Mouse (Mus musculus): ENCODE measurements around the gene Synpo2. TPM values are rescaled to one million over a fixed set of nuclear protein-coding genes. Genes with fewer than 3 reads are reported as not detected.

Synpo2 gene
- polyA plus RNA-seq, 1 experiment from 2014 or later, result 2.2 TPM

DNA sequence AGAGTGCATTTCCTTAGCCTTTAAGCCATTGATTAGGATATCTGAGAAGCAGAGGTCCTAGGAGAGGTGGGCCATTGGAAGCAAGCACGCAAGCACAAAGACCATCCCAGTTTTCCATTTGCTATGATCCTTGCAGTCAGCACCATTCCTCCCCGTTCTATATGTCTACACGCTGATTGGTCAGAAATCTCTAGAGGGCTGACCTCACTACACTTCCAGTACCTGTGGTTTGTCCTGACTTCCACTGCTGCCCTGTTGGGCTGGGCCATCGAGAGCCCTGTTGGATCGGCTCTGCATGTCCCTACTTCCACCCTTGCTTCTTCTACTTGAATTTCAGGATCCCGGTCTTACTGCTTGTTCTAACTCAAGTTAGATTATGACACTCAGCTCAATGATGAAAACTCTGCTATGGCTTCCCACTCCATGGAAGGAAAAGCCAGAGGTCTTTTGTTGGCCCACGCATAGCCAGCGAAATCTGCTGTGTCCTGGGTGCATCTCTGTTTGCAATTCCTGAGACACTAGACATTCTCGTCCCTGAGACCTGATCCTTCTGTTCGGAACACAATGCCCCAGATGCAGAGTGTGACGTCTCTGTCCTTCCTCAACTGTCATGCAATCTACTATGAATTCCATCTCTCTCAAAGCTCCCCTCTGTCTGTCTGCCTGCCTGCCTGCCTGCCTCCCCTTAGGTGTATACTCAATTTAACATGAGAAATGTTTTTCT is 146.5 kb downstream of the Synpo2 start:
- H3K4me3 ChIP-seq (ENCODE audit: low read depth, low read length), result no peak overlapping the region
- H3K27ac ChIP-seq (ENCODE audit: low read depth, low read length), result no peak overlapping the region
- H3K27me3 ChIP-seq (ENCODE audit: control insufficient read depth, insufficient read depth, low read length), result no peaks in the 10 kb centered on the region
- no peak overlapping the region for H3K9ac ChIP-seq (ENCODE audit: low read length)
- H3K4me1 ChIP-seq (ENCODE audit: control insufficient read depth, insufficient read depth, low read length), result no peaks in the 10 kb centered on the region
- no peak overlapping the region for H3K4me2 ChIP-seq (ENCODE audit: low read depth)
- no peaks in the 10 kb centered on the region for H3K36me3 ChIP-seq (ENCODE audit: control insufficient read depth, insufficient read depth, low read length)
- ATAC-seq (ENCODE audit: insufficient read depth, low FRiP score, low TSS enrichment), result no peak
- no peak for DNase-seq (ENCODE audit: low spot score)
- 85% methylated on average over 11 of the region's 11 CpGs for WGBS
- H3K9me3 ChIP-seq (ENCODE audit: control insufficient read depth, low read length), result no peaks in the 10 kb centered on the region

DNA sequence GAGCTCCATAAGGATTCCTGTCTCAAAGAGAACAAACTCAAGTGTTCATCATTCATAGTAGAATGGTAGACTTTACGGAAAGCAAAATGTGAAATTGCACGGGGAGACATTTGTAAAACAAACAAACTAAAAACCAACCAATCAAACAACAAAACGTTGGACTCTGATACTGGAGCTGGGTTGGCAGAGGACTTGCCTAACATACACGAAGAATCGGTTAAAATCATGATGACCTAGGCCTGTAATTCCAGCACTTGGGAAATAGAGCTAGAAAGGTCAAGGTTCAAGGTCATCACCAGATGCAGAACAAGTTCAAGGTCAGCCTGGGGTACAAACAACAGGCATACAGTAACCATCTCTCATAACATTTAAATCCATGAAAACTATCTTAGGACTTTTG is 147.7 kb downstream of the Synpo2 start:
- Histone ChIP-seq H3K27me3 (ENCODE audit: control insufficient read depth, insufficient read depth, low read length) (no peaks in the 10 kb centered on the region), H3K4me2 (ENCODE audit: low read depth) (no peak overlapping the region), H3K4me3 (ENCODE audit: low read depth, low read length) (no peak overlapping the region), H3K9me3 (ENCODE audit: control insufficient read depth, low read length) (no peaks in the 10 kb centered on the region), H3K9ac (ENCODE audit: low read length) (no peak overlapping the region), H3K36me3 (ENCODE audit: control insufficient read depth, insufficient read depth, low read length) (no peaks in the 10 kb centered on the region), H3K4me1 (ENCODE audit: control insufficient read depth, insufficient read depth, low read length) (no peaks in the 10 kb centered on the region), H3K27ac (ENCODE audit: low read depth, low read length) (no peak overlapping the region)
- no peak for DNase-seq (ENCODE audit: low spot score)
- ATAC-seq (ENCODE audit: insufficient read depth, low FRiP score, low TSS enrichment), result no peak
- 89% methylated on average over 5 of the region's 5 CpGs for WGBS

DNA sequence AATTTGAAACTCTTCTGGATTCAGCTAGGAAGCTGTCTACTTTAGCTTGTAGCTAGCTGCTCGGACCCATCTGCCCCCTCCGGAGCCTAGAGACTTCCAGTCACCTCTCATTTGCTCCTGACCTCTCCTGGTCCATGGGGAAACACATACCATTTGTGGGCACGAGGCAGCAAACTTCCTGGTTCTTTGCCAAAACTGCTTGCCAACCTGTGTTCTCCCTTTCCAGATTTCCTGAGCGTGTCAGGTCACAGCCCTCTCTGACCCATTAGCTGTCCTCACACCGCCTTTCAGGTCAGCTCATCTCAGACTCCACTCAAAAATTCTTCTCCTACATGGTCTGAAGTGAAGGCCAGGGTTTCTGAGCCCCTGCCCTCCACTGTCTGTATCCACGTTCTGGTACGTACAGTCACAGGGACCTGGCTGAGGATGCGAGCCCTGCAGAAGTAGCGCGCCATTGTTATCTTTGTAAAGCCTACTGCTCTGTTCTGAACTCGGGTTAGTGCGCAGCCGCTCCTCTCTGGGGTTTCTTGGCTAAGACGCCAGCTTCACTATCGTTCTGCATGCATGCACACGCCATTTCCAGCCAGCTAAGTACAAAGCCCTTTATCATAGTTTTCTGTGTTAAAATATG is 150.0 kb downstream of the Synpo2 start:
- no peak for ATAC-seq (ENCODE audit: insufficient read depth, low FRiP score, low TSS enrichment)

DNA sequence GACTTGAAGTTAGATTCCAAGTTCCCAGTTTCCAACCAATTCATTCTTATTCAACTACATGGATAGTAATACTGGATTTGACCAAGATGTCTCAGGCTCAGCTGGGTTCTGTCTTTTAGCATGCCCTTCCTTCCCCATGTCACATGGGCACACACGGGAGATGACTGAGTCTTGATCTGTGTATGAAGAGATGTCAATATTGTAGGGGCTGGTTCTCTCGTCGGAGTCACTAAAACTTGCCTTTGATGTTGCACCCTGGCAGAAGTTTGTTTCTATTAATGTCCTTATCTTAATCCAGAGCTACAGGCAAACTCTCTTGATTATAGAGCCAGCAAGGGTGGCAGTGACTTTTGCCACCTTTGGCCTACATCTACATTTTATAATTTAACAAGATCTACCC is 154.3 kb downstream of the Synpo2 start:
- WGBS, result 91% methylated on average over 3 of the region's 3 CpGs
- no peak for ATAC-seq (ENCODE audit: insufficient read depth, low FRiP score, low TSS enrichment)
- H3K27me3 ChIP-seq (ENCODE audit: control insufficient read depth, insufficient read depth, low read length), result no peaks in the 10 kb centered on the region

More for the DNA sequence above, 150.0 kb downstream of the Synpo2 start:
- no peaks in the 10 kb centered on the region for H3K27me3 ChIP-seq (ENCODE audit: control insufficient read depth, insufficient read depth, low read length)
- no peak for DNase-seq (ENCODE audit: low spot score)
- no peak overlapping the region for H3K4me2 ChIP-seq (ENCODE audit: low read depth)
- no peak overlapping the region for H3K4me3 ChIP-seq (ENCODE audit: low read depth, low read length)
- H3K9ac ChIP-seq (ENCODE audit: low read length), result no peak overlapping the region
- WGBS, result 90% methylated on average over 16 of the region's 16 CpGs
- no peaks in the 10 kb centered on the region for H3K9me3 ChIP-seq (ENCODE audit: control insufficient read depth, low read length)
- no peaks in the 10 kb centered on the region for H3K36me3 ChIP-seq (ENCODE audit: control insufficient read depth, insufficient read depth, low read length)
- H3K4me1 ChIP-seq (ENCODE audit: control insufficient read depth, insufficient read depth, low read length), result no peaks in the 10 kb centered on the region
- H3K27ac ChIP-seq (ENCODE audit: low read depth, low read length), result no peak overlapping the region

DNA sequence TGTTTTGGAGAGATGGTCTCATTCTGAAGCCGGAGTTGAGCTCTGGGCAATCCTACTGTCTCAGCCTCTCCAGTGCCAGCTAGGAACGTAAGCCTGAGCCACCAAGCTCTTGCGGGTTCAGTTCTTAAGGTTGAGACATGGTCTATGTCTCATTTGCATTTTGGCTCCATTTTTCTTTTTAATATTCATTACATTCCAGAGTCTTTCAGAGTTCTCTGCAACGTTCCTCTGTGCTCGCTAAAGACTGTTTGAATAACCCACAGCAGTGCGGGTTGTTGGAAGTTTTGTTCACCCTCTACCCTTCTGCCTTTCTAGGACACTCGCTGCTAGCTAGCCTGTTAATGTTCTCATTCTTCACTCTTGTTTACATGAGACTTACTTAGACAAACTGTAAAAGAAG is 155.0 kb downstream of the Synpo2 start:
- no peaks in the 10 kb centered on the region for H3K4me1 ChIP-seq (ENCODE audit: control insufficient read depth, insufficient read depth, low read length)
- H3K27ac ChIP-seq (ENCODE audit: low read depth, low read length), result no peak overlapping the region
- no peaks in the 10 kb centered on the region for H3K36me3 ChIP-seq (ENCODE audit: control insufficient read depth, insufficient read depth, low read length)
- DNase-seq (ENCODE audit: low spot score) (no peak), ATAC-seq (ENCODE audit: insufficient read depth, low FRiP score, low TSS enrichment) (no peak)
- H3K4me2 ChIP-seq (ENCODE audit: low read depth), result no peak overlapping the region
- H3K27me3 ChIP-seq (ENCODE audit: control insufficient read depth, insufficient read depth, low read length), result no peaks in the 10 kb centered on the region
- H3K9me3 ChIP-seq (ENCODE audit: control insufficient read depth, low read length), result no peaks in the 10 kb centered on the region
- no peak overlapping the region for H3K4me3 ChIP-seq (ENCODE audit: low read depth, low read length)
- WGBS, result 74% methylated on average over 7 of the region's 7 CpGs
- H3K9ac ChIP-seq (ENCODE audit: low read length), result no peak overlapping the region

More for the DNA sequence above, 154.3 kb downstream of the Synpo2 start:
- DNase-seq (ENCODE audit: low spot score), result no peak
- Histone ChIP-seq H3K27ac (ENCODE audit: low read depth, low read length) (no peak overlapping the region), H3K4me2 (ENCODE audit: low read depth) (no peak overlapping the region), H3K4me3 (ENCODE audit: low read depth, low read length) (no peak overlapping the region), H3K9ac (ENCODE audit: low read length) (no peak overlapping the region), H3K36me3 (ENCODE audit: control insufficient read depth, insufficient read depth, low read length) (no peaks in the 10 kb centered on the region), H3K4me1 (ENCODE audit: control insufficient read depth, insufficient read depth, low read length) (no peaks in the 10 kb centered on the region), H3K9me3 (ENCODE audit: control insufficient read depth, low read length) (no peaks in the 10 kb centered on the region)

DNA sequence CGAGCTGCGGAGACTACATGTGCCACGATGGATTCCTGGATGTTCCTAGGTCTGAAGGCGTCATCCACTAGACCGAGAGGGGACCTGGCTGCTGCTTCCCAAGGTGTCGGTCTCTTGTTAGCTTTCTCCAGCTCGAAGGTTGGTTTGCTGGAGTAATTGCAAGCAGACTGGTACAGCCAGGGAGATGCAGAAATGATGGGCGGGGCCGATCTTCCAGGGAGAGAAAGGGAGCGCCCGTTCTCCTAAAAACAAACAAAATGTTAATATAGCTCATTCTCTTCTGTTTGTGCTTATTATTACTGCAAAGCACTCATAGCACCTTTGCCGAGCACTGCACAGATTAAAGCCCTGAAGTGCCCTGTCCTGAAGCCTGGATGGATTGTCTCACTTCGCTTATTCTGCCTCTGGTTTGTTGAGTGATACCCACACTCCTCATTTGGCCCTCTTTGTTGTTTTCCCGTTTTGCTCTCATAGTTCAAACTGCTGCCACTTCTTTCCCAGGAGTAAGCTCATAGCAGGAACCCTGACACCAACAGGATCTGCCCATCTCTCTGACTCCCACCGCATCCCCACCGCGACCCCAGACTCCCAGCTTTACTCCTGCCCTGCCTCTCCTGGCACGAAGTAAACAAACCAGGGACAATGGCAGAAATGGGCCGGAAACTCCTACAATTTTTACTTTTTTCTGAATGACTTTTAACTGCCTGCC is 155.8 kb downstream of the Synpo2 start:
- Histone ChIP-seq H3K27ac (ENCODE audit: low read depth, low read length) (no peak overlapping the region), H3K4me2 (ENCODE audit: low read depth) (no peak overlapping the region), H3K36me3 (ENCODE audit: control insufficient read depth, insufficient read depth, low read length) (no peaks in the 10 kb centered on the region), H3K9me3 (ENCODE audit: control insufficient read depth, low read length) (no peaks in the 10 kb centered on the region), H3K4me1 (ENCODE audit: control insufficient read depth, insufficient read depth, low read length) (no peaks in the 10 kb centered on the region), H3K9ac (ENCODE audit: low read length) (no peak overlapping the region), H3K27me3 (ENCODE audit: control insufficient read depth, insufficient read depth, low read length) (no peaks in the 10 kb centered on the region), H3K4me3 (ENCODE audit: low read depth, low read length) (no peak overlapping the region)
- 76% methylated on average over 19 of the region's 19 CpGs for WGBS
- ATAC-seq (ENCODE audit: insufficient read depth, low FRiP score, low TSS enrichment) (no peak), DNase-seq (ENCODE audit: low spot score) (no peak)

DNA sequence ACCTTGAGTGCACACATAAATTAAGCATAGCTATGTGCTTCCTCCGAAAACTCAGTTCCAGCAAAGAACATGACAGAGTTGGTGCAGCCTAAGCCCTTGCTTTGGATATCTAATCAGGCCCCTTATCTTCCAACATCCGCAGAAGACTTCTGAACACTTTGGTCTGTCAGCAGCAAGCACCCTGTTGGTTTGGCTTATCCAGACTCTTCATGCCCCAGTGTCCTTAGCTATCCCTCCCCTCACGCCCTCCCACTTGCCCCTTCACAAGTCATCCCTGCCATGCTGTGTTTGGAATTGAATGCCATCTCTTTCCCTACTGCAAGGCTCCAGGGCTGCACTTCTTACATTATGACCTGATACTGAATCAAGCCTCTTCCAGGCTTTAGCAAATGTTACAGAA is 160.2 kb downstream of the Synpo2 start:
- 88% methylated on average over 3 of the region's 3 CpGs for WGBS
- no peak for DNase-seq (ENCODE audit: low spot score)
- Histone ChIP-seq H3K27me3 (ENCODE audit: control insufficient read depth, insufficient read depth, low read length) (no peaks in the 10 kb centered on the region), H3K4me2 (ENCODE audit: low read depth) (no peak overlapping the region), H3K4me3 (ENCODE audit: low read depth, low read length) (no peak overlapping the region), H3K4me1 (ENCODE audit: control insufficient read depth, insufficient read depth, low read length) (0 out of 2 replicates have a peak, but pooled peaks cover 3% of the 10 kb centered on the region), H3K9me3 (ENCODE audit: control insufficient read depth, low read length) (no peaks in the 10 kb centered on the region), H3K27ac (ENCODE audit: low read depth, low read length) (no peak overlapping the region), H3K9ac (ENCODE audit: low read length) (no peak overlapping the region), H3K36me3 (ENCODE audit: control insufficient read depth, insufficient read depth, low read length) (no peaks in the 10 kb centered on the region)
- no peak for ATAC-seq (ENCODE audit: insufficient read depth, low FRiP score, low TSS enrichment)

DNA sequence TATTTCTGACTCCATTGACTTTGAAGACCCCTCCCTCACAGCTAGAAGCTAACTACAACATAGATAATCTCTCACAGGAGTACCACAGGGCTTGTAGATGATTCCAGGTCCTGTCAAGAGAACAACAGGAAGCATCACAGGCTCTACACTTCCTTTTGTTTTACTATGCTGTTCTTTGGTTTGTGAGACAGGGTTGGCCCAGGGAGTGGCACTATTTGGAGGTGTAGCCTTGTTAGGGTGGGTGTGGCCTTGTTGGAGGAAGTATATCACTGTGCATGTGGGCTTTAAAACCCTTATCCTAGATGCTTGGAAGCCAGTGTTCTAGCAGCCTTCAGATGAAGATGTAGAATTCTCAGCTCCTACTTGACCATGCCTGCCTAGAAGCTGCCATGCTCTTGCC is 160.9 kb downstream of the Synpo2 start:
- Histone ChIP-seq H3K9ac (ENCODE audit: low read length) (no peak overlapping the region), H3K9me3 (ENCODE audit: control insufficient read depth, low read length) (no peaks in the 10 kb centered on the region), H3K27ac (ENCODE audit: low read depth, low read length) (no peak overlapping the region), H3K4me3 (ENCODE audit: low read depth, low read length) (no peak overlapping the region), H3K4me2 (ENCODE audit: low read depth) (no peak overlapping the region), H3K4me1 (ENCODE audit: control insufficient read depth, insufficient read depth, low read length) (0 out of 2 replicates have a peak, but pooled peaks cover 3% of the 10 kb centered on the region), H3K27me3 (ENCODE audit: control insufficient read depth, insufficient read depth, low read length) (no peaks in the 10 kb centered on the region), H3K36me3 (ENCODE audit: control insufficient read depth, insufficient read depth, low read length) (no peaks in the 10 kb centered on the region)
- ATAC-seq (ENCODE audit: insufficient read depth, low FRiP score, low TSS enrichment) (no peak), DNase-seq (ENCODE audit: low spot score) (no peak)
